Mouse (Mus musculus) brown adipose tissue, adult 24 weeks (tissue): ENCODE measurements at regions not wholly inside any gene's neighbourhood (a gene's known extent, or its start where the extent isn't known, plus 50 kb on each side); places are given as distances from the start of the nearest gene placed in this dataset.

Source experiments
- H3K27ac ChIP-seq: fragments of 200-500 bp; replicated peaks from 2 replicates; pipeline ENCODE4 v1.5.1; 2012; ENCODE audit warnings: low read depth, mild to moderate bottlenecking, low read length
- H3K4me1 ChIP-seq: fragments of 200-500 bp; 2 replicates; pipeline ENCODE4 v1.6.1; 2012; ENCODE audit warnings: low read length, mixed read lengths; ENCODE audit not compliant: control insufficient read depth, insufficient read depth, insufficient read length
- H3K4me3 ChIP-seq: fragments of 200-500 bp; 2 replicates; pipeline ENCODE4 v1.5.1; 2012; ENCODE audit warnings: low read depth, mild to moderate bottlenecking, low read length, moderate library complexity; ENCODE audit not compliant: insufficient read depth

- H3K4me3 ChIP-seq, result no peak overlapping the region
- no peaks in the 10 kb centered on the region for H3K4me1 ChIP-seq
- H3K27ac ChIP-seq, result no peak overlapping the region
Observed at GRCm38 (mm10) chr1:120667776-120668175, 65.6 kb downstream of the En1 start.

- Histone ChIP-seq H3K4me1 (no peaks in the 10 kb centered on the region), H3K4me3 (no peak overlapping the region), H3K27ac (no peak overlapping the region)
Observed at GRCm38 (mm10) chr1:120683532-120684245, 81.5 kb downstream of the En1 start.

GRCm38 (mm10) chr1:120685650-120686244 lies 83.5 kb downstream of the En1 start:
- Histone ChIP-seq H3K4me3 (no peak overlapping the region), H3K27ac (no peak overlapping the region), H3K4me1 (no peaks in the 10 kb centered on the region)

DNA sequence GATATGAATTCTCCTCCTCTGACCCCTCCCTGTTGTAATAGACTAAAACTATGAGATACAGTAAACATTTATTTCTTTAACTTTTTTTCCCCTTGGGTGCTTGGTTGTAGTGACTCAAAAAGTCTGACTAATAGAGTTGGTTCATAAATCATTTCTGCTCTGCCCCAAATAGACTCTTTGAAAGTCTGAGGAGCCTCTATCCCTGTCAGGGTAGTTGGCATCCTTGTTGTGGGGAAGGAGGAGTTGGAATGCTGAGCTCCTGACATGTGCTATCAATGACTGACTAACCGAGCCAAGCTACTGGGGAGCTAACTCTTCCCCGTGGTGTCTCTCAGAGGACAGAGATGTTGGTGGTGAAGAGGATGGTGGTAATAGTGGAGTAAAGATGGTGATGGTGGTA lies 89.4 kb downstream of the En1 start:
- Histone ChIP-seq H3K4me1 (no peaks in the 10 kb centered on the region), H3K4me3 (no peak overlapping the region), H3K27ac (no peak overlapping the region)

GRCm38 (mm10) chr1:120698189-120698588 lies 96.0 kb downstream of the En1 start:
- Histone ChIP-seq H3K4me1 (no peaks in the 10 kb centered on the region), H3K4me3 (no peak overlapping the region), H3K27ac (no peak overlapping the region)

DNA sequence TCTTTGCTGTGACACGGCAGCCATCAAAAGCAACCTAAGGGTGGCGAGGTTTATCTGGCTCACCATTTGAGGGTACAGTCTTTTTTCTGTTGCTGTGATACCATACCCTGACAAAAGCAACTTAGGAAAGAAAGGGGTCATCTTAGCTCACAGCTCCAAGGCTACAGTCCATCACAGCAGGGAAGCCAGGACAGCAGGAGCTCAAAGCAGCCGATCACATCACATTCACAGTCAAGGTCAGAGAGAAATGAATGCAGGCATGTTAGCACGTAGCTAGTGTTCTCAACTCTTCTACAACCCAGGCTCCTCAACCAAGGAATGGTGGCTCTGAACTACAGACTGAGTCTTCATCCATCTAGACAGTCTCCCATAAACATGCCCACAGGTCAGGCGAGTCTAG lies 102.0 kb downstream of the En1 start:
- H3K4me1 ChIP-seq, result no peaks in the 10 kb centered on the region
- H3K27ac ChIP-seq, result no peak overlapping the region
- no peak overlapping the region for H3K4me3 ChIP-seq

DNA sequence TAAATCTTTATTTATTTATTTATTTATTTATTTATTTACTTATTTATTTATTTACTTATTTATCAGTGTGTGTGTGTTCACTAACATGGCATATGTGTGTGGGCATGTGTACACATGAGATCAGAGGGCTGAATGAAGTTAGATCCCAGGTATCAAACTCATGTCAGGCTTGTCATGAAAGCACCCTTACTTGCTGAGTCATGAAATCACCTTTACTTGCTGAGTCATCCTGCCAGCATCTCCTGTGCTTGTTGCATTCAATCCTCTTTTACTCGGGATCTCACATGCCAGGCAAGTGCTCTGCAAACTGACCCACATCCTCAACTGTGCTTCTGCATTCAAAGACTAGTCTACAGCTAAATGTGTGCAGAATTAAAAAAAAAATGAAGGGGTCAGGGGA lies 103.8 kb downstream of the En1 start:
- Histone ChIP-seq H3K4me1 (no peaks in the 10 kb centered on the region), H3K27ac (no peak overlapping the region), H3K4me3 (no peak overlapping the region)

GRCm38 (mm10) chr1:120708511-120708910 lies 106.3 kb downstream of the En1 start:
- H3K4me1 ChIP-seq, result no peaks in the 10 kb centered on the region
- H3K4me3 ChIP-seq, result no peak overlapping the region
- H3K27ac ChIP-seq, result no peak overlapping the region

DNA sequence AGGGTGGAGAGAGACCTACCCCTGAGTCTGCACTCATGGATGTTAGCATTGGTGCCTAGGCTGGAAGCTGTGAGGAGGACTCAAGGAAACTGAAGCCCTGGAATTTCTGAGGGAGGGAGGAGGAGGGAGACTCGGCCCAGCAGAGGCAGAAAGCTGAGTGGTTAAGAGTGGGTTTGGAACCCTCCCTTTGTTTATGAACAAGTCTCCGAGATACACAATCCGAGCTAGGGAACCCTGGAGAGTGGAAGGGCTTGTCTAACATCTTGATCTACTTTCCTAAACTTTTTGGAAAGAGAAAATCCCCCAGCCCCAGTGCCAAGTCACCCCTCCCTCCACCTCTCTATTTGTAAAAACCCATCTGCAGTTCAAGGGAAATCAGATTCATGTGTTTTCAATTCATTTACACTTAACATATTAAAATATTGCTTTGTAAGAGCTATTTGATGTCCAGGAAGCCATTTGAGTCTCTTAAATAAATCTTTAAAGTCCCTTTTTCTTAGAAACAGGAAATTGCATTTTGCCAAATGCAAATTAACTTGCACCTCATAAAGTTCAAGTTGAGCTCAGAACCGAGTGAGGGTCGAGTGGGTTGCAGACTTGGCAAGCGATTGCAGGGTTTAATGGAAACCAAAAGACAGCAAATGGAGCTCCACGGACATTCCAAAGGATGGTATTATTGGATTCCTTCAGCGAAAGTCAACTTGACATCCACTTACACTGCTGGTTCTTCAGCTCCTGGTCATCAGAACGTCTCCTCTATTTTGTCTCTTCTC lies 113.1 kb downstream of the En1 start:
- Histone ChIP-seq H3K4me1 (no peaks in the 10 kb centered on the region), H3K4me3 (no peak overlapping the region), H3K27ac (no peak overlapping the region)

- Histone ChIP-seq H3K4me3 (no peak overlapping the region), H3K4me1 (no peaks in the 10 kb centered on the region), H3K27ac (no peak overlapping the region)
Observed at GRCm38 (mm10) chr1:120726777-120727176, 124.6 kb downstream of the En1 start.

- no peak overlapping the region for H3K4me3 ChIP-seq
- no peak overlapping the region for H3K27ac ChIP-seq
- H3K4me1 ChIP-seq, result no peaks in the 10 kb centered on the region
Observed at GRCm38 (mm10) chr1:120727427-120727826, 125.2 kb downstream of the En1 start.

- H3K4me3 ChIP-seq, result no peak overlapping the region
- no peak overlapping the region for H3K27ac ChIP-seq
- no peaks in the 10 kb centered on the region for H3K4me1 ChIP-seq
Observed at GRCm38 (mm10) chr1:120732003-120732402, 129.8 kb downstream of the En1 start.

DNA sequence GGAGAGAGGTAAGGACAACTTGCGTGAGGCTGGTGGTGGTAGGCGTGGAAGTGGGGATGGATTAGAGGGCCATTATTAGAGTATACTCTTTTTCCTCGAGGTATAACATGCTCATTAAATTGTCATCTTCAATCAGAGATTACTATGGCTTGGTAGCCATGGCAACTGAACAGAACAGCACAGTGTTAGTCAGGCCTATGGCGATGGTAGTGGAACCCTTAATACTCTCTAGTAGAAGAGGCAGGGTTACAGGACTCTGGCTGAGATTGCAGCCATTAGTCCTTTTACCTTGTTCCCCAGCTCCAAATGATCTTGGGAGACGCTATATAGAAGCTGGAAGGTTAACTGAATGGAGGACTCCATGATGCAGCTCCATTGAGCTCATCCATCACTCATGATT lies 131.5 kb downstream of the En1 start:
- Histone ChIP-seq H3K4me3 (no peak overlapping the region), H3K4me1 (no peaks in the 10 kb centered on the region), H3K27ac (no peak overlapping the region)

DNA sequence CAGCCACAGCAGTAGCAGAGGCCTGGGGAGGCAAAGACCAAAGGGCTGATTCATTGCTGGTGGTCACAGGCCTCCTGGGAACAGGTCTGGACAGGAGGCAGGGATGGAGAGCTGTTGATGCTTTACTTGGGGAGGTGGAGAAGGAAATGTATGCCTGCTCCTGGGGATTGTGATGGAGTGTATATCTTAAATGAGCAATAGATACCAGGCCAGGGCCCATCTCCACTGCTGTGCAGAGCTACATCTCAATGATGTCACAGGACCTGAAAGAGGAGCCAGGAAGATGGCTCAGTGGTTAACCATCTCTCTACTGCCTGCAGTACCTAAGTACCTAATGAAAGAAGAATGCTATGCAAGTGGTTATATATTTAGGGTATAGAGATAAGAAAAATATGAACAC lies 132.6 kb downstream of the En1 start:
- H3K4me1 ChIP-seq, result no peaks in the 10 kb centered on the region
- H3K27ac ChIP-seq, result no peak overlapping the region
- no peak overlapping the region for H3K4me3 ChIP-seq

GRCm38 (mm10) chr1:120739499-120739898 lies 137.3 kb downstream of the En1 start:
- H3K4me3 ChIP-seq, result no peak overlapping the region
- no peak overlapping the region for H3K27ac ChIP-seq
- H3K4me1 ChIP-seq, result no peaks in the 10 kb centered on the region
